30 mouse cellular contexts compared by ENCODE assay signal in genomic region chr1:97958759-97959158, GRCm38 (mm10).
"Had no signal": no experiment of that assay in that cellular context is flagged by ENCODE, and none has a peak within 500 bp of the region (broad histone marks: within the 10 kb centered on the region; RNA-seq: fewer than 3 reads in every experiment).

No protein-coding gene starts in this region.

- DNase-seq: left cerebral cortex, postnatal 4 days; liver; liver, embryonic 13.5 days; liver, postnatal 0 days; lung, adult 18-20 months; lung, adult 2 months; lung, embryonic 14.5 days; lung, postnatal 10 days; lung, postnatal 14 days; lung, postnatal 36 days; lung, postnatal 4 days; midbrain, embryonic 14.5 days had no signal

- H3K27ac ChIP-seq: limb, embryonic 10.5 days; limb, embryonic 12.5 days; limb, embryonic 13.5 days; limb, embryonic 15.5 days; liver, embryonic 12.5 days; liver, embryonic 13.5 days; liver, embryonic 14.5 days; liver, embryonic 15.5 days; lung, embryonic 15.5 days; macrophage; midbrain, embryonic 10.5 days; midbrain, embryonic 12.5 days; midbrain, embryonic 15.5 days; neural tube, embryonic 12.5 days had no signal

- ATAC-seq: liver, embryonic 12.5 days; liver, postnatal 0 days; lung, postnatal 0 days; midbrain, embryonic 15.5 days; midbrain, embryonic 16.5 days had no signal

- H3K4me3 ChIP-seq: limb, embryonic 10.5 days; limb, embryonic 12.5 days; limb, embryonic 13.5 days; limb, embryonic 15.5 days; liver, embryonic 12.5 days; liver, embryonic 13.5 days; liver, embryonic 15.5 days; lung, embryonic 15.5 days; megakaryocyte, embryonic 14.5 days; midbrain, embryonic 10.5 days; midbrain, embryonic 12.5 days; midbrain, embryonic 15.5 days; myocyte; neural tube, embryonic 12.5 days had no signal

- H3K27me3 ChIP-seq: limb, embryonic 12.5 days; limb, embryonic 13.5 days; limb, embryonic 15.5 days; liver, embryonic 12.5 days; liver, embryonic 13.5 days; liver, embryonic 15.5 days; lung, embryonic 15.5 days; megakaryocyte, embryonic 14.5 days; midbrain, embryonic 12.5 days; midbrain, embryonic 15.5 days; neural tube, embryonic 12.5 days had no signal

- H3K36me3 ChIP-seq: limb, embryonic 10.5 days; limb, embryonic 12.5 days; limb, embryonic 13.5 days; limb, embryonic 15.5 days; liver, embryonic 12.5 days; liver, embryonic 13.5 days; liver, embryonic 15.5 days; lung, embryonic 15.5 days; midbrain, embryonic 10.5 days; midbrain, embryonic 12.5 days; midbrain, embryonic 15.5 days; neural tube, embryonic 12.5 days had no signal

- H3K9ac ChIP-seq: limb, embryonic 12.5 days; limb, embryonic 13.5 days; limb, embryonic 15.5 days; liver, embryonic 12.5 days; liver, embryonic 13.5 days; liver, embryonic 14.5 days; liver, embryonic 15.5 days; liver, postnatal 0 days; lung, embryonic 14.5 days; lung, embryonic 15.5 days; midbrain, embryonic 12.5 days; midbrain, embryonic 15.5 days; neural tube, embryonic 12.5 days had no signal

- H3K4me2 ChIP-seq: limb, embryonic 12.5 days; limb, embryonic 13.5 days; limb, embryonic 15.5 days; liver, embryonic 11.5 days; liver, embryonic 12.5 days; liver, embryonic 13.5 days; liver, embryonic 15.5 days; lung, embryonic 14.5 days; lung, embryonic 15.5 days; midbrain, embryonic 12.5 days; midbrain, embryonic 15.5 days; neural tube, embryonic 12.5 days had no signal

- H3K4me1 ChIP-seq: limb, embryonic 10.5 days; limb, embryonic 12.5 days; limb, embryonic 13.5 days; limb, embryonic 15.5 days; liver, embryonic 12.5 days; liver, embryonic 13.5 days; liver, embryonic 15.5 days; midbrain, embryonic 10.5 days; midbrain, embryonic 12.5 days; midbrain, embryonic 15.5 days; neural tube, embryonic 12.5 days had no signal

- H3K9me3 ChIP-seq: limb, embryonic 10.5 days; limb, embryonic 12.5 days; limb, embryonic 13.5 days; limb, embryonic 15.5 days; liver, embryonic 12.5 days; liver, embryonic 13.5 days; liver, embryonic 15.5 days; lung, embryonic 15.5 days; megakaryocyte, embryonic 14.5 days; midbrain, embryonic 10.5 days; midbrain, embryonic 12.5 days; midbrain, embryonic 15.5 days; neural tube, embryonic 12.5 days had no signal
